Mouse (Mus musculus): ENCODE results near the gene Six1.

DNA sequence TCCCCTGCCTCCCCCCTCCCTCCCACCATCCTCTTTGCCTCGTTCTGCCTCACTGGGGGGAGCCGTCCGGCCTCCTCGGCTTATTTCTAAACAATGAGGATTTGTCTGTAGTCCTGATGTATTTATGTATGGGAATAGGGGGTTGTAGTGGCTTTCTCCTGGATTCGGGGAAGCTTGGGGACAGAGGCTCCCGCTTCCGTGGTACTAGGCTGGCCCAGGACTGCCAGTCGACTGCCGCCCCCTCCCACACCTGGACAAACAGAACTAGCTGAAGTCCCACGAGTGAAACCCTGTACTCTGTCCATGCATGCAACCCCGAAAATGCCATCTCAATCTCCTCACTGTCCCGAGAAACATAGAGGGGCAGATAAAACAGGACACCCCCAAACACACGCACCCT is 3.4 kb downstream of the Six1 start:
- no peak for TF ChIP-seq CTCF (IDR thresholded peaks at IDR 0.05; ENCODE audit: borderline replicate concordance, extremely low read depth, insufficient read depth, insufficient read length)
- no peak for TF ChIP-seq POLR2A (IDR thresholded peaks at IDR 0.05; ENCODE audit: borderline replicate concordance, extremely low read depth, insufficient read depth, insufficient read length, poor library complexity, severe bottlenecking)

Measured in brain, embryonic 14.5 days (tissue).